Mouse (Mus musculus) brain, embryonic 14.5 days (tissue): ENCODE measurements around the gene Rnf157.

Source experiments
- CTCF ChIP-seq: fragments of 200-500 bp; IDR thresholded peaks from 2 replicates; pipeline ENCODE4 v1.5.1; 2012; ENCODE audit warnings: inconsistent platforms, mild to moderate bottlenecking, moderate library complexity, borderline replicate concordance; ENCODE audit not compliant: insufficient read depth, insufficient read length; ENCODE audit errors: extremely low read depth
- POLR2A ChIP-seq: fragments of 200-500 bp; IDR thresholded peaks from 2 replicates; pipeline ENCODE4 v1.6.1; 2012; ENCODE audit warnings: mild to moderate bottlenecking, inconsistent platforms, borderline replicate concordance; ENCODE audit not compliant: poor library complexity, insufficient read depth, insufficient read length, severe bottlenecking; ENCODE audit errors: extremely low read depth

GRCm38 (mm10) chr11:116297017-116297416 lies 115.8 kb downstream of the Rnf157 start:
- TF ChIP-seq CTCF = no peak
- no peak for TF ChIP-seq POLR2A
